Mouse (Mus musculus) liver, postnatal 0 days (tissue): ENCODE results near the gene Gabrd. TPM values are rescaled to one million over a fixed set of nuclear protein-coding genes. Genes with fewer than 3 reads are reported as not detected.

Source experiments
- ATAC-seq: fragments of 200-750 bp; cut with Nextera tagmentation; 2 replicates; pipeline ENCODE4 v1.8.0; 2017; ENCODE audit warnings: mild to moderate bottlenecking, moderate library complexity
- DNase-seq: peaks from one replicate; pipeline ENCODE4 v3.0.0-alpha.2; 2016
- H3K27ac ChIP-seq: fragments of 300-500 bp; sonication (generic); 2 replicates; pipeline ENCODE4 v1.5.1; 2014; ENCODE audit warnings: antibody characterized with exemption, moderate library complexity, mild to moderate bottlenecking, low read depth
- H3K27me3 ChIP-seq: fragments of 300-500 bp; sonication (generic); 2 replicates; pipeline ENCODE4 v1.6.1; 2014; ENCODE audit warnings: low read length, control low read depth, mixed read lengths; ENCODE audit not compliant: insufficient read depth
- H3K36me3 ChIP-seq: fragments of 300-500 bp; sonication (generic); replicated peaks from 2 replicates; pipeline ENCODE4 v1.6.1; 2014; ENCODE audit warnings: mild to moderate bottlenecking, control low read depth, low read length, moderate library complexity, mixed read lengths; ENCODE audit not compliant: insufficient read depth
- H3K4me1 ChIP-seq: fragments of 300-500 bp; sonication (generic); 2 replicates; pipeline ENCODE4 v1.6.1; 2014; ENCODE audit warnings: antibody characterized with exemption, mild to moderate bottlenecking, control low read depth; ENCODE audit not compliant: insufficient read depth
- H3K4me2 ChIP-seq: fragments of 300-500 bp; sonication (generic); 2 replicates; pipeline ENCODE4 v1.6.1; 2014; ENCODE audit warnings: low read depth, mild to moderate bottlenecking, low read length, moderate library complexity, mixed read lengths
- H3K4me3 ChIP-seq: fragments of 300-500 bp; sonication (generic); 2 replicates; pipeline ENCODE4 v1.5.1; 2014; ENCODE audit warnings: low read depth, low read length
- H3K9ac ChIP-seq: fragments of 300-500 bp; sonication (generic); replicated peaks from 2 replicates; pipeline ENCODE4 v1.6.1; 2014; ENCODE audit warnings: mild to moderate bottlenecking, moderate library complexity
- H3K9me3 ChIP-seq: fragments of 300-500 bp; sonication (generic); 2 replicates; pipeline ENCODE4 v1.6.1; 2016; ENCODE audit warnings: mild to moderate bottlenecking, control low read depth, low read length, mixed read lengths
- CTCF ChIP-seq: sonication (generic); IDR thresholded peaks from 2 replicates; pipeline ENCODE4 v1.5.1; 2016; ENCODE audit warnings: antibody characterized with exemption, low read depth
- EP300 ChIP-seq: IDR thresholded peaks from 2 replicates; pipeline ENCODE4 v1.6.1; 2016; ENCODE audit warnings: antibody characterized with exemption, low read depth, mild to moderate bottlenecking
- WGBS: fragments of 180-500 bp; shearing (Covaris S2); extraction: QIAGEN DNeasy Blood & Tissue Kit; methylation state at CpG from one replicate; pipeline ENCODE4 v1.1.7; 2014; ENCODE audit not compliant: insufficient replicate concordance; 5-methylcytosine and 5-hydroxymethylcytosine counted together
- polyA plus RNA-seq: library from polyadenylated mRNA; unstranded; fragments of >200 nt; fragmentation: Nextera tagmentation; extraction: Ambion mirVana; gene quantifications from 2 replicates; pipeline ENCODE4 v1.2.1, GENCODE M21; 2015

The Gabrd gene
- polyA plus RNA-seq, 1 experiment from 2014 or later: 0.07 TPM

- no peaks in the 10 kb centered on the region for H3K36me3 ChIP-seq
- H3K4me1 ChIP-seq: no peaks in the 10 kb centered on the region
- no peak for DNase-seq
- no peak overlapping the region for H3K4me2 ChIP-seq
- H3K27ac ChIP-seq: no peak overlapping the region
- no peak overlapping the region for H3K4me3 ChIP-seq
- H3K9me3 ChIP-seq: no peaks in the 10 kb centered on the region
- H3K9ac ChIP-seq: no peak overlapping the region
- no peak for ATAC-seq
- WGBS: 81% methylated on average over 6 of the region's 6 CpGs
- peaks cover 14% of the 10 kb centered on the region for H3K27me3 ChIP-seq
- TF ChIP-seq CTCF (no peak), EP300 (no peak)
Observed at GRCm38 (mm10) chr4:155412124-155412523, 14.2 kb upstream of the Gabrd start.

- peak; percentile 42 for DNase-seq
- Histone ChIP-seq H3K36me3 (no peaks in the 10 kb centered on the region), H3K27ac (no peak within 1 kb of the TSS), H3K4me1 (no peaks in the 10 kb centered on the region), H3K9ac (no peak within 1 kb of the TSS), H3K27me3 (peaks cover 14% of the 10 kb centered on the region), H3K9me3 (no peaks in the 10 kb centered on the region), H3K4me2 (peak within 1 kb of the TSS; percentile 48), H3K4me3 (no peak within 1 kb of the TSS; the same call in 1 of the 2 replicates)
- peak; percentile 56 for ATAC-seq
- TF ChIP-seq CTCF: no peak
- no peak for TF ChIP-seq EP300
- 1% methylated on average over 35 of the region's 35 CpGs for WGBS
Observed at GRCm38 (mm10) chr4:155409058-155409776, 11.3 kb upstream of the Gabrd start, which contains the start of gene Cfap74. Gene Cfap74 (plus strand): TSS chr4:155409190.

- 6% methylated on average over 8 of the region's 8 CpGs for WGBS
- Histone ChIP-seq H3K27ac (no peak overlapping the region), H3K4me3 (no peak overlapping the region; the same call in 1 of the 2 replicates), H3K27me3 (peaks cover 14% of the 10 kb centered on the region), H3K9me3 (no peaks in the 10 kb centered on the region), H3K4me2 (peak overlapping the region; percentile 48), H3K9ac (no peak overlapping the region), H3K4me1 (no peaks in the 10 kb centered on the region), H3K36me3 (no peaks in the 10 kb centered on the region)
- DNase-seq (no peak), ATAC-seq (peak; percentile 40)
- TF ChIP-seq CTCF (peak; percentile 30; the same call in 1 of the 2 replicates), EP300 (no peak)
Observed at GRCm38 (mm10) chr4:155408695-155409057, 10.8 kb upstream of the Gabrd start.

GRCm38 (mm10) chr4:155402489-155402888 lies 4.6 kb upstream of the Gabrd start:
- H3K4me1 ChIP-seq: peaks cover 3% of the 10 kb centered on the region; the same call in 1 of the 2 replicates
- no peaks in the 10 kb centered on the region for H3K36me3 ChIP-seq
- H3K9me3 ChIP-seq: no peaks in the 10 kb centered on the region
- WGBS: 68% methylated on average over 1 of the region's 1 CpGs
- no peak overlapping the region for H3K9ac ChIP-seq
- DNase-seq (no peak), ATAC-seq (no peak)
- peaks cover 19% of the 10 kb centered on the region for H3K27me3 ChIP-seq
- H3K27ac ChIP-seq: no peak overlapping the region
- no peak overlapping the region for H3K4me2 ChIP-seq
- TF ChIP-seq CTCF (no peak), EP300 (no peak)
- H3K4me3 ChIP-seq: no peak overlapping the region

GRCm38 (mm10) chr4:155401121-155401520 lies 3.2 kb upstream of the Gabrd start:
- WGBS: 65% methylated on average over 7 of the region's 7 CpGs
- no peak for TF ChIP-seq EP300
- TF ChIP-seq CTCF: no peak
- ATAC-seq: no peak

GRCm38 (mm10) chr4:155398222-155398540 lies 269 bp upstream of the Gabrd start:
- Histone ChIP-seq H3K36me3 (no peaks in the 10 kb centered on the region), H3K4me2 (peak overlapping the region; percentile 66), H3K4me1 (peaks cover 3% of the 10 kb centered on the region; the same call in 1 of the 2 replicates), H3K4me3 (no peak overlapping the region), H3K9ac (no peak overlapping the region), H3K27me3 (peaks cover 29% of the 10 kb centered on the region), H3K9me3 (no peaks in the 10 kb centered on the region), H3K27ac (no peak overlapping the region)
- TF ChIP-seq EP300 (no peak), CTCF (no peak)
- 5% methylated on average over 9 of the region's 9 CpGs for WGBS
- ATAC-seq: no peak
- no peak for DNase-seq

More at GRCm38 (mm10) chr4:155401121-155401520, 3.2 kb upstream of the Gabrd start:
- no peak overlapping the region for H3K9ac ChIP-seq
- no peaks in the 10 kb centered on the region for H3K9me3 ChIP-seq
- peaks cover 3% of the 10 kb centered on the region; the same call in 1 of the 2 replicates for H3K4me1 ChIP-seq
- no peaks in the 10 kb centered on the region for H3K36me3 ChIP-seq
- no peak overlapping the region for H3K27ac ChIP-seq
- no peak overlapping the region for H3K4me2 ChIP-seq
- H3K27me3 ChIP-seq: peaks cover 29% of the 10 kb centered on the region
- H3K4me3 ChIP-seq: no peak overlapping the region
- DNase-seq: no peak
